Mouse (Mus musculus): ENCODE measurements at regions not wholly inside any gene's neighbourhood (a gene's known extent, or its start where the extent isn't known, plus 50 kb on each side); places are given as distances from the start of the nearest gene placed in this dataset.
A peak's percentile ranks its signal among the peaks of the same experiment; 100 is the strongest.

- Histone ChIP-seq H3K4me1 (ENCODE audit: control insufficient read depth, insufficient read depth) (peaks cover 8% of the 10 kb centered on the region; the same call in 1 of the 2 replicates), H3K27ac (ENCODE audit: low read depth) (no peak overlapping the region), H3K4me2 (ENCODE audit: low read depth, low read length) (no peak overlapping the region), H3K27me3 (ENCODE audit: control insufficient read depth, insufficient read depth, low read length) (no peaks in the 10 kb centered on the region), H3K36me3 (replicated peaks; ENCODE audit: control insufficient read depth, insufficient read depth, low read length) (no peaks in the 10 kb centered on the region), H3K9me3 (replicated peaks; ENCODE audit: control insufficient read depth, low read length) (no peaks in the 10 kb centered on the region), H3K9ac (replicated peaks; ENCODE audit: low read depth, low read length) (no peak overlapping the region), H3K4me3 (ENCODE audit: low read depth, low read length) (no peak overlapping the region)
- no peak for TF ChIP-seq CTCF (IDR thresholded peaks at IDR 0.05; ENCODE audit: low read depth)
- WGBS = 50% methylated on average over 12 of the region's 12 CpGs
- ATAC-seq (ENCODE audit: insufficient read depth, low read depth) (no peak), DNase-seq (ENCODE audit: low spot score) (no peak)
Measured at GRCm38 (mm10) chr1:119299842-119300752, 122.0 kb downstream of the Inhbb start.

DNA sequence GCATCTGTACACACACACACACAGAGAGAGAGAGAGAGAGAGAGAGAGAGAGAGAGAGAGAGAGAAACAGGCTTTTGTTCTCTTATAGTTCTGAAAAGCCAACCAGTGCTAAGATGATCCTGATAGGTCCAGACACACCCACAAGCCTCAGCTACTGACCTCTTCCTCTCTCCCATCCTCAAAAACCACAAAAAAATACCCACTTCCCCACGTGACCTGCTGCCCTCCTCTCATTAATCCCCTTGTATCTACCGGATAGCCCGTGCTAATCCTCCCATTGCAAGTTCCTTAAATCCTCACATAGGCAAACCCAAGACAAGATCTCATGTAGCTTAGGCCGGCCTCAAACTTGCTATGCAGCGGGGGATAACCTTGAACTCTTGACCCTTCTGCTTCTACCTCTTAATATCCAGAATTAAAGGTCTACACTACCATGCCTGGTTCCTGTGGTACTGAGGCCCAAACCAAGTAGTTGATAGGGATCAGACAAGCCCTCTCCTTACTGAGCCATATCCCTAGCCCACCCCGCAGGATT, 123.3 kb downstream of the Inhbb start:
- no peak for DNase-seq (ENCODE audit: low spot score)
- H3K4me3 ChIP-seq (ENCODE audit: low read depth, low read length) = no peak overlapping the region
- no peak overlapping the region for H3K9ac ChIP-seq (replicated peaks; ENCODE audit: low read depth, low read length)
- H3K9me3 ChIP-seq (replicated peaks; ENCODE audit: control insufficient read depth, low read length) = no peaks in the 10 kb centered on the region
- TF ChIP-seq EP300 (IDR thresholded peaks at IDR 0.05; ENCODE audit: low read depth) (no peak), CTCF (IDR thresholded peaks at IDR 0.05; ENCODE audit: low read depth) (no peak)
- peaks cover 8% of the 10 kb centered on the region; the same call in 1 of the 2 replicates for H3K4me1 ChIP-seq (ENCODE audit: control insufficient read depth, insufficient read depth)
- H3K4me2 ChIP-seq (ENCODE audit: low read depth, low read length) = no peak overlapping the region
- no peak overlapping the region for H3K27ac ChIP-seq (ENCODE audit: low read depth)
- no peaks in the 10 kb centered on the region for H3K36me3 ChIP-seq (replicated peaks; ENCODE audit: control insufficient read depth, insufficient read depth, low read length)
- 81% methylated on average over 6 of the region's 6 CpGs for WGBS
- no peak for ATAC-seq (ENCODE audit: insufficient read depth, low read depth)
- H3K27me3 ChIP-seq (ENCODE audit: control insufficient read depth, insufficient read depth, low read length) = no peaks in the 10 kb centered on the region

GRCm38 (mm10) chr1:119295121-119295520, 126.9 kb downstream of the Inhbb start:
- no peaks in the 10 kb centered on the region for H3K27me3 ChIP-seq (ENCODE audit: control insufficient read depth, insufficient read depth, low read length)
- 76% methylated on average over 8 of the region's 8 CpGs for WGBS
- DNase-seq (ENCODE audit: low spot score) (no peak), ATAC-seq (ENCODE audit: insufficient read depth, low read depth) (0 out of 2 replicates have a peak, but pooled peaks have one; percentile 27)
- H3K36me3 ChIP-seq (replicated peaks; ENCODE audit: control insufficient read depth, insufficient read depth, low read length) = no peaks in the 10 kb centered on the region
- H3K9me3 ChIP-seq (replicated peaks; ENCODE audit: control insufficient read depth, low read length) = no peaks in the 10 kb centered on the region
- H3K4me1 ChIP-seq (ENCODE audit: control insufficient read depth, insufficient read depth) = peaks cover 5% of the 10 kb centered on the region; the same call in 1 of the 2 replicates
- H3K9ac ChIP-seq (replicated peaks; ENCODE audit: low read depth, low read length) = no peak overlapping the region
- TF ChIP-seq CTCF (IDR thresholded peaks at IDR 0.05; ENCODE audit: low read depth) (no peak), EP300 (IDR thresholded peaks at IDR 0.05; ENCODE audit: low read depth) (no peak)
- H3K4me3 ChIP-seq (ENCODE audit: low read depth, low read length) = no peak overlapping the region
- no peak overlapping the region for H3K27ac ChIP-seq (ENCODE audit: low read depth)
- H3K4me2 ChIP-seq (ENCODE audit: low read depth, low read length) = no peak overlapping the region

GRCm38 (mm10) chr1:119293839-119294238, 128.2 kb downstream of the Inhbb start:
- ATAC-seq (ENCODE audit: insufficient read depth, low read depth) (no peak), DNase-seq (ENCODE audit: low spot score) (no peak)
- Histone ChIP-seq H3K9ac (replicated peaks; ENCODE audit: low read depth, low read length) (no peak overlapping the region), H3K9me3 (replicated peaks; ENCODE audit: control insufficient read depth, low read length) (no peaks in the 10 kb centered on the region), H3K4me3 (ENCODE audit: low read depth, low read length) (no peak overlapping the region), H3K27ac (ENCODE audit: low read depth) (no peak overlapping the region), H3K4me2 (ENCODE audit: low read depth, low read length) (no peak overlapping the region), H3K4me1 (ENCODE audit: control insufficient read depth, insufficient read depth) (no peaks in the 10 kb centered on the region), H3K36me3 (replicated peaks; ENCODE audit: control insufficient read depth, insufficient read depth, low read length) (no peaks in the 10 kb centered on the region), H3K27me3 (ENCODE audit: control insufficient read depth, insufficient read depth, low read length) (no peaks in the 10 kb centered on the region)
- TF ChIP-seq CTCF (IDR thresholded peaks at IDR 0.05; ENCODE audit: low read depth) (no peak), EP300 (IDR thresholded peaks at IDR 0.05; ENCODE audit: low read depth) (no peak)
- 75% methylated on average over 9 of the region's 9 CpGs for WGBS

- TF ChIP-seq CTCF (IDR thresholded peaks at IDR 0.05; ENCODE audit: low read depth) = no peak
- no peak for TF ChIP-seq EP300 (IDR thresholded peaks at IDR 0.05; ENCODE audit: low read depth)
- Histone ChIP-seq H3K36me3 (replicated peaks; ENCODE audit: control insufficient read depth, insufficient read depth, low read length) (no peaks in the 10 kb centered on the region), H3K27me3 (ENCODE audit: control insufficient read depth, insufficient read depth, low read length) (no peaks in the 10 kb centered on the region), H3K27ac (ENCODE audit: low read depth) (no peak overlapping the region), H3K9me3 (replicated peaks; ENCODE audit: control insufficient read depth, low read length) (no peaks in the 10 kb centered on the region), H3K4me3 (ENCODE audit: low read depth, low read length) (no peak overlapping the region), H3K9ac (replicated peaks; ENCODE audit: low read depth, low read length) (no peak overlapping the region), H3K4me1 (ENCODE audit: control insufficient read depth, insufficient read depth) (no peaks in the 10 kb centered on the region), H3K4me2 (ENCODE audit: low read depth, low read length) (no peak overlapping the region)
- WGBS = 66% methylated on average over 7 of the region's 7 CpGs
- ATAC-seq (ENCODE audit: insufficient read depth, low read depth) (no peak), DNase-seq (ENCODE audit: low spot score) (no peak)
Measured at GRCm38 (mm10) chr1:119292216-119292615, 129.8 kb downstream of the Inhbb start.

Data from heart, postnatal 0 days (tissue).